ENCODE assay signal across 8 mouse cellular contexts in genomic region chr14:25587487-25588001, GRCm38 (mm10).
DNase-seq lines count a peak whose midpoint lies in the region; ATAC-seq lines count a peak whose summit lies in the region.

No protein-coding gene starts in this region.

- no peaks in the 10 kb centered on the region for H3K9me3 ChIP-seq in heart, embryonic 13.5 days
- H3K9me3 ChIP-seq in kidney, embryonic 16.5 days (ENCODE audit: low read length), result no peaks in the 10 kb centered on the region
- no peaks in the 10 kb centered on the region for H3K9me3 ChIP-seq in stomach, embryonic 14.5 days (ENCODE audit: control insufficient read depth, low read depth, low read length)

- H3K4me1 ChIP-seq in heart, embryonic 13.5 days, result peaks cover 78% of the 10 kb centered on the region
- H3K4me1 ChIP-seq in kidney, embryonic 16.5 days (ENCODE audit: insufficient read depth, low read length), result peaks cover 57% of the 10 kb centered on the region
- H3K4me1 ChIP-seq in stomach, embryonic 14.5 days (ENCODE audit: control insufficient read depth, insufficient read depth, low read length), result peaks cover 56% of the 10 kb centered on the region

- WGBS in heart, embryonic 13.5 days, result 6% methylated on average over 6 of the region's 6 CpGs
- 6% methylated on average over 6 of the region's 6 CpGs for WGBS in kidney, embryonic 16.5 days
- WGBS in stomach, embryonic 14.5 days, result 12% methylated on average over 6 of the region's 6 CpGs

- ATAC-seq in heart, embryonic 13.5 days (ENCODE audit: extremely low read depth, insufficient number of reproducible peaks, low FRiP score, low TSS enrichment), result peak; percentile 49
- ATAC-seq in kidney, embryonic 16.5 days (ENCODE audit: low FRiP score, low TSS enrichment), result peak; percentile 76
- no peak; the same call in 1 of the 2 replicates for ATAC-seq in stomach, embryonic 14.5 days (ENCODE audit: insufficient number of reproducible peaks, insufficient read depth, low FRiP score, low read depth)

- H3K4me3 ChIP-seq in heart, embryonic 13.5 days, result no peak overlapping the region
- no peak overlapping the region for H3K4me3 ChIP-seq in kidney, embryonic 16.5 days (ENCODE audit: low read length)
- no peak overlapping the region for H3K4me3 ChIP-seq in stomach, embryonic 14.5 days (ENCODE audit: low read depth, low read length)

- H3K27me3 ChIP-seq in heart, embryonic 13.5 days (replicated peaks), result no peaks in the 10 kb centered on the region
- H3K27me3 ChIP-seq in kidney, embryonic 16.5 days (ENCODE audit: insufficient read depth, low read length), result no peaks in the 10 kb centered on the region
- no peaks in the 10 kb centered on the region for H3K27me3 ChIP-seq in stomach, embryonic 14.5 days (ENCODE audit: control insufficient read depth, insufficient read depth, low read length)

- peaks cover 43% of the 10 kb centered on the region for H3K36me3 ChIP-seq in heart, embryonic 13.5 days
- H3K36me3 ChIP-seq in kidney, embryonic 16.5 days (ENCODE audit: insufficient read depth, low read length), result peaks cover 22% of the 10 kb centered on the region
- H3K36me3 ChIP-seq in stomach, embryonic 14.5 days (ENCODE audit: control insufficient read depth, insufficient read depth, low read length), result peaks cover 17% of the 10 kb centered on the region

- DNase-seq in left cerebral cortex, postnatal 4 days, result peak; percentile 77
- no peak for DNase-seq in left cerebral cortex, adult 18-20 months (ENCODE audit: low spot score in 2 of 2)
- peak; percentile 59 for DNase-seq in embryo, embryonic 10 days (ENCODE audit: low spot score)
- peak; percentile 59 for DNase-seq in lung, postnatal 14 days
- no peak for DNase-seq in gastrocnemius, postnatal 4 days (ENCODE audit: low spot score in 2 of 2)

- peak overlapping the region; percentile 48 for H3K4me2 ChIP-seq in heart, embryonic 13.5 days
- H3K4me2 ChIP-seq in kidney, embryonic 16.5 days (replicated peaks; ENCODE audit: low read depth, low read length), result peak overlapping the region; percentile 3; the same call in 1 of the 2 replicates
- no peak overlapping the region; the same call in 1 of the 2 replicates for H3K4me2 ChIP-seq in stomach, embryonic 14.5 days (replicated peaks; ENCODE audit: low read depth, low read length)

- H3K27ac ChIP-seq in heart, embryonic 13.5 days (replicated peaks), result peak overlapping the region; percentile 98
- H3K27ac ChIP-seq in kidney, embryonic 16.5 days (ENCODE audit: low read length), result peak overlapping the region; percentile 86
- H3K27ac ChIP-seq in stomach, embryonic 14.5 days (ENCODE audit: low read length), result peak overlapping the region; percentile 91

- peak overlapping the region; percentile 78 for H3K9ac ChIP-seq in heart, embryonic 13.5 days
- peak overlapping the region; percentile 34 for H3K9ac ChIP-seq in kidney, embryonic 16.5 days (replicated peaks; ENCODE audit: low read length)
- no peak overlapping the region for H3K9ac ChIP-seq in stomach, embryonic 14.5 days (replicated peaks; ENCODE audit: low read depth, low read length)

- intact Hi-C loops in left cerebral cortex, postnatal 4 days (cut with DNase I), result no loop called here

Comparison
In these comparisons a context has a peak if more than half of its experiments do, and no peak if none do; other contexts are left out.
1. DNase-seq: peak in left cerebral cortex, postnatal 4 days (single experiment), embryo, embryonic 10 days (single experiment) and lung, postnatal 14 days (single experiment); none in left cerebral cortex, adult 18-20 months (0 of 2) and gastrocnemius, postnatal 4 days (0 of 2).
2. Peak in every context shown above with its lines, with median percentiles within 50 percentile points of each other: H3K27ac ChIP-seq.